Mouse (Mus musculus): ENCODE data around the gene Pi4kb. TPM values are rescaled to one million over a fixed set of nuclear protein-coding genes. Genes with fewer than 3 reads are reported as not detected.
A peak's percentile ranks its signal among the peaks of the same experiment; 100 is the strongest.
"Not testable (repeated sequence)": the region's sequence is repeated elsewhere in the genome, so short reads cannot be mapped to it uniquely, and the experiment has no call there.

Gene Pi4kb
- polyA plus RNA-seq, 2 experiments: 30.4 to 54.7 TPM

DNA sequence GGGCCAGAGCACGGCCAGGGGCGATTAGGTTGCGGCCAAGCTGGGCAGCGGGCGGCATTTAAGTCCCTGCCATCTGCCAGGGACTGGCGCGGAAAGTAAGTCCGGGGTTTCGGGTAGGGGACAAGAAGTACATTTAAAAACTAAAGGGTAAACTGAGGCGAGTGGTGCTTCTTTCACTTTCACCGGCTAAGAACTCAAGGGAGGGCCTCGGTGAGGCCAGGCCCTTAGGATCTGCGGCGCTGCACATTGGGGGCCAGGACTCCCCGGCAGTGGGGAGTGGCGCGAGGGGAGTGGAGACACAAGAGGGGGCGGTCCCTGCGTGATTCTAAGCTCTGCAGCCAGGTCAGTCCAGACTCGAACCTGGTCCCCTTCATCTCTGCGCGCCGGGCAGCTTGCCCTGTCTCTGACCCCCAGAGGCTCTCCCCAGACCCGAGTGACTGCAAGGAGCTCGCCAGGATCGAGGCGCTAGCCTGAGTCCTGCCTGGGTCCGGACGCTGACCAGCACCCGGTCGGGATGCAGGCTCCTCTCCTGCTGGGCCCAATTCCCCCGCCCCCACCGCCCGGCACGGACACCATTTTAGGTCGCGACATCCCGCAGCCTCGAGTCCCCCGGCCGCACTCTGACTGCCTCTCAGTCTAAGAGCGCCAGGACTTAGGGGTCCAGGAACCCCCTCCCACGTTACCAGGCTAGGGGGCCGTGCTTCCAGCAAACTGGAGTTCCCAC, 40.1 kb downstream of the Pi4kb start:
- peak overlapping the region; percentile 68; the same call in 1 of the 2 replicates for H3K27ac ChIP-seq (replicated peaks; ENCODE audit: low read depth, low read length)
- peak overlapping the region; percentile 83 for H3K4me3 ChIP-seq (replicated peaks; ENCODE audit: low read length)
- no peaks in the 10 kb centered on the region for H3K9me3 ChIP-seq (ENCODE audit: control insufficient read depth, low read length)
- 1% methylated on average over 37 of the region's 44 CpGs for WGBS
- H3K9ac ChIP-seq (ENCODE audit: low read depth, low read length, severe bottlenecking): peak overlapping the region; percentile 71
- H3K4me1 ChIP-seq (ENCODE audit: control insufficient read depth, insufficient read depth, low read length): peaks cover 18% of the 10 kb centered on the region; the same call in 1 of the 2 replicates
- ATAC-seq (ENCODE audit: low FRiP score, low read depth) (no peak), DNase-seq (ENCODE audit: low spot score) (peak; percentile 27)
- H3K4me2 ChIP-seq (replicated peaks; ENCODE audit: low read depth, low read length, severe bottlenecking): peak overlapping the region; percentile 91
- H3K27me3 ChIP-seq (ENCODE audit: control insufficient read depth, insufficient read depth, low read length): no peaks in the 10 kb centered on the region
- peaks cover 26% of the 10 kb centered on the region for H3K36me3 ChIP-seq (ENCODE audit: control insufficient read depth, insufficient read depth, low read length)
- TF ChIP-seq POLR2A (IDR thresholded peaks at IDR 0.05; ENCODE audit: borderline replicate concordance, extremely low read depth, insufficient read depth, insufficient read length): no peak

DNA sequence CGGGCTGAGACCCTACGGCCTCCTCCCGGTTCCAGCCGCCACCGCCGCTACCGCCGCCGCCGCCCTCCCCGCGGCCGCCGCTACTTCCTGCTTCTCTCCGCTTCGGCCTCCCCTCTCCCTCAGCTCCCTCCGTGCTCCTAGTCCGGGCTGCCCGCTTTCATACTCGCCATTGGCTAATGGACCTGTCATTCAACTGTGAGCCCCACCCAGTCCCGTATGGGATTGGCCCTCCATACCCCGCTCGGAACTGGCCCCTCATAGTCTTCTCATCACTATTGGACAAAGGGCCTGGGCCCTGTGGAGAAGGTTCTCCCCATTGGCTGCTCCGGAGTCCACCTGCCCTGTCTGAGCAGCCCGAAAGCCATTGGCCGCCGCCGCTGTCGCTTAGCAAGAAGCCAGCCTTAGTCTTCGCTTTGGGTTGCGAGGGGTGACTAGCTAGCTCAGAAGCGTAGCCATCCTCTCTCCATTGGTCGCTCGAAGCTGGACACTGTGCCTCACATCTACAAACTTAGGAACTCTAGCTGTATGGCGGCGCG, 40.9 kb downstream of the Pi4kb start, which contains the start of gene Zfp687:
Gene Zfp687, minus strand, starts transcription at position 112 of the 536 bp plus-strand sequence.
- peak within 1 kb of the TSS; percentile 71 for H3K9ac ChIP-seq (ENCODE audit: low read depth, low read length, severe bottlenecking)
- 0% methylated on average over 26 of the region's 37 CpGs for WGBS
- ATAC-seq (ENCODE audit: low FRiP score, low read depth): peak; percentile 98

DNA sequence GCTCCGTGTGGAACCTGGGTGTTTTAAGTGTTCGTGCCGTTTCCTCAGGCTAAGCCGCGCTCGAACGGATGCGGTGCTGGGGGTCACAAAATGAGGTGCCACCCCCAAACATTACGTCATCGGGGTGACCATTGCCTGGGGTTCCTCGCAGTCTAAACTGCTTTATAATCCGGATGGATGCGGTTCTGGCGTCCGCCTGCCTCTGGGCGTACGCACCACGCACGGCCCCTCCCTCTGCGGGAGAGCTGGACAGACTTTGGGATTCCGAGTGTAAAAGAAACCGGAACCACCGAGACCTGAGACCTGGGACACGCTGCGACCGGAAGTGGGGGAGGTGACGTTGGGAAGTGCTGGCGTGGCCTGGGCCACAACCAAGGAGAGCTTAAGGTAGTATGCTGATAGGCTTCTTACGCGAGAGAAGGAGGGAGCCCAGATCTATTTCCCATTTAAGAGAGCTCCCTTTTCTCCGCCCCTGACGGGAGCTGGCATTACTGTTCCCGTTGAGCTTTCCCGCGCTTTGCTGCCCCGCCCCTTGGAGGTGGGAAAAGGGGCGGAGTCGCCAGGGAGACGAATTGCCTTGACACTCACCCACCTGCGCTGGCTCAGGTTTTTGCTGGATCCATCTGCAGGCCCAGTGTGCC, 41.5 kb downstream of the Pi4kb start:
- no peaks in the 10 kb centered on the region for H3K9me3 ChIP-seq (ENCODE audit: control insufficient read depth, low read length)
- peak overlapping the region; percentile 83 for H3K4me3 ChIP-seq (replicated peaks; ENCODE audit: low read length)
- peak overlapping the region; percentile 91 for H3K4me2 ChIP-seq (replicated peaks; ENCODE audit: low read depth, low read length, severe bottlenecking)
- DNase-seq (ENCODE audit: low spot score) (peak; percentile 91), ATAC-seq (ENCODE audit: low FRiP score, low read depth) (peak; percentile 79)
- H3K4me1 ChIP-seq (ENCODE audit: control insufficient read depth, insufficient read depth, low read length): peaks cover 18% of the 10 kb centered on the region; the same call in 1 of the 2 replicates
- WGBS: under 1% methylated on average over 37 of the region's 40 CpGs
- H3K27me3 ChIP-seq (ENCODE audit: control insufficient read depth, insufficient read depth, low read length): no peaks in the 10 kb centered on the region
- TF ChIP-seq POLR2A (IDR thresholded peaks at IDR 0.05; ENCODE audit: borderline replicate concordance, extremely low read depth, insufficient read depth, insufficient read length): no peak
- peaks cover 14% of the 10 kb centered on the region for H3K36me3 ChIP-seq (ENCODE audit: control insufficient read depth, insufficient read depth, low read length)
- H3K27ac ChIP-seq (replicated peaks; ENCODE audit: low read depth, low read length): peak overlapping the region; percentile 96
- H3K9ac ChIP-seq (ENCODE audit: low read depth, low read length, severe bottlenecking): peak overlapping the region; percentile 54

More for the DNA sequence above, 40.9 kb downstream of the Pi4kb start, which contains the start of gene Zfp687:
- Histone ChIP-seq H3K4me3 (replicated peaks; ENCODE audit: low read length) (peak within 1 kb of the TSS; percentile 83), H3K9me3 (ENCODE audit: control insufficient read depth, low read length) (no peaks in the 10 kb centered on the region), H3K4me1 (ENCODE audit: control insufficient read depth, insufficient read depth, low read length) (peaks cover 18% of the 10 kb centered on the region; the same call in 1 of the 2 replicates), H3K36me3 (ENCODE audit: control insufficient read depth, insufficient read depth, low read length) (peaks cover 20% of the 10 kb centered on the region), H3K27me3 (ENCODE audit: control insufficient read depth, insufficient read depth, low read length) (no peaks in the 10 kb centered on the region), H3K27ac (replicated peaks; ENCODE audit: low read depth, low read length) (peak within 1 kb of the TSS; percentile 96), H3K4me2 (replicated peaks; ENCODE audit: low read depth, low read length, severe bottlenecking) (peak within 1 kb of the TSS; percentile 91)
- DNase-seq (ENCODE audit: low spot score): peak; percentile 99
- peak; percentile 76; the same call in 1 of the 2 replicates for TF ChIP-seq POLR2A (IDR thresholded peaks at IDR 0.05; ENCODE audit: borderline replicate concordance, extremely low read depth, insufficient read depth, insufficient read length)

DNA sequence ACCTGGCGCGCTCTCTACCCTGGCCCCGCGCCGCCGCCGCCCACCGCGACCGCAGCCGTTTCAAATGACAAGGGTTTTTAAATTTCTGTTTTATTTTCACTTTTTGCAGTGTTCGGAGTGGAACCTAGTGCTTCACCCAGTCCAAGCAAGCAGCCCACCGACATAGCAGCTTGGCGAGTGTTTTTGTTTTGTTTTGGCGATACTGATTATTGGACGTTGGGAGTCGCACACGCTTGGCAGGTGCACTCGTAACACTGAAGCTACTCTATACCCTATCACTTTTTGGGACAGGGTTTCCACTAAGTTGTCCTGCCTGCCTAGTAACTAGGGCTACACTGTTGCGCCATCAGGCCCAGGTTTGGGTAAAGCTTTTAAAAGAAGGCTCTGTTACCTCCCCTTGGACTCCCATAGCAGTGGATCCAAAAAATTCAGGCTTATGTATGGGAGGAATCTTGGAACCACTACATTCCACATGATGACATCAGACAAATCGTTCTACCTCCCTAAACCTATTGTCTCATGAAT, 42.1 kb downstream of the Pi4kb start:
- H3K9ac ChIP-seq (ENCODE audit: low read depth, low read length, severe bottlenecking): peak overlapping the region; percentile 54
- H3K9me3 ChIP-seq (ENCODE audit: control insufficient read depth, low read length): no peaks in the 10 kb centered on the region
- H3K27ac ChIP-seq (replicated peaks; ENCODE audit: low read depth, low read length): peak overlapping the region; percentile 96; the same call in 1 of the 2 replicates
- H3K4me2 ChIP-seq (replicated peaks; ENCODE audit: low read depth, low read length, severe bottlenecking): peak overlapping the region; percentile 91
- H3K27me3 ChIP-seq (ENCODE audit: control insufficient read depth, insufficient read depth, low read length): no peaks in the 10 kb centered on the region
- DNase-seq (ENCODE audit: low spot score) (no peak), ATAC-seq (ENCODE audit: low FRiP score, low read depth) (no peak)
- H3K4me3 ChIP-seq (replicated peaks; ENCODE audit: low read length): peak overlapping the region; percentile 83
- no peak for TF ChIP-seq POLR2A (IDR thresholded peaks at IDR 0.05; ENCODE audit: borderline replicate concordance, extremely low read depth, insufficient read depth, insufficient read length)
- peaks cover 8% of the 10 kb centered on the region for H3K36me3 ChIP-seq (ENCODE audit: control insufficient read depth, insufficient read depth, low read length)
- H3K4me1 ChIP-seq (ENCODE audit: control insufficient read depth, insufficient read depth, low read length): peaks cover 18% of the 10 kb centered on the region; the same call in 1 of the 2 replicates
- WGBS: 6% methylated on average over 20 of the region's 21 CpGs

DNA sequence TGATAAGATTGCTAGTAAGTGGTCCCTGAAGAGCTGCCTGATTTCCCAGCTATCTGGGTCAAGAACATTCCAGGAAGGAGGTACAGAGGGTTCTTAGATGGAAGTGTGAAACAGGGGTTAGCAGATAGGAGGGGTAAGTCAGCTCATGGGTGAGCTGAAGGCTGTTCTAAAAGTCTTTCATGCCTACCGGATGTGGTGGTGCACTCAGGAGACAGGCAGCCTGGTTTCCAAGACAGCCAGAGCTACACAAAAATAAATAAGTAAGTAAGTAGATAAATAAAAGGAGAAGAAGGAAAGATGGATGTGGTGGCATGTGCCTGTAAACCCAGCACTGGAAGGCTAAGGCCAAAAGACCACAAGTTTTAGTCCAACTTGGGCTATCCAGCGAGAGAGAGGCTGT, 44.2 kb downstream of the Pi4kb start:
- no peak overlapping the region for H3K27ac ChIP-seq (replicated peaks; ENCODE audit: low read depth, low read length)
- no peak overlapping the region for H3K4me2 ChIP-seq (replicated peaks; ENCODE audit: low read depth, low read length, severe bottlenecking)
- ATAC-seq (ENCODE audit: low FRiP score, low read depth) (no peak), DNase-seq (ENCODE audit: low spot score) (no peak)
- WGBS: 85% methylated on average over 2 of the region's 2 CpGs
- H3K9ac ChIP-seq (ENCODE audit: low read depth, low read length, severe bottlenecking): no peak overlapping the region
- no peaks in the 10 kb centered on the region for H3K27me3 ChIP-seq (ENCODE audit: control insufficient read depth, insufficient read depth, low read length)
- H3K36me3 ChIP-seq (ENCODE audit: control insufficient read depth, insufficient read depth, low read length): no peaks in the 10 kb centered on the region
- H3K4me1 ChIP-seq (ENCODE audit: control insufficient read depth, insufficient read depth, low read length): peaks cover 12% of the 10 kb centered on the region; the same call in 1 of the 2 replicates
- no peak for TF ChIP-seq POLR2A (IDR thresholded peaks at IDR 0.05; ENCODE audit: borderline replicate concordance, extremely low read depth, insufficient read depth, insufficient read length)
- H3K4me3 ChIP-seq (replicated peaks; ENCODE audit: low read length): no peak overlapping the region
- no peaks in the 10 kb centered on the region for H3K9me3 ChIP-seq (ENCODE audit: control insufficient read depth, low read length)

DNA sequence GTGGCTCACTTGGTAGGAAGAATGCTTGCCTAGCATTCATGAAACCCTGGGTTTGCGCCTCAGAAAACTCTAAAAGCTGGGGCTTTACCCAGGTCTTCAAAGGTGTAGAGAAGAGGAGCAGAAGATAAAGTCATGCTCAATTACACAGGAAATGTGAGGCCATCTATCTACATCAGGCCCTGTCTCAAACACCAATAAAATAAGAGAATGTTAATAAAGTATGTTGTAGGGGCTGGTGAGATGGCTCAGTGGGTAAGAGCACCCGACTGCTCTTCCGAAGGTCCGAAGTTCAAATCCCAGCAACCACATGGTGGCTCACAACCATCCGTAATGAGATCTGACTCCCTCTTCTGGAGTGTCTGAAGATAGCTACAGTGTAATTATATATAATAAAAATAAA, 46.4 kb downstream of the Pi4kb start:
- not testable (repeated sequence) for DNase-seq (ENCODE audit: low spot score); H3K4me3 ChIP-seq (replicated peaks; ENCODE audit: low read length); H3K27ac ChIP-seq (replicated peaks; ENCODE audit: low read depth, low read length); H3K4me1 ChIP-seq (ENCODE audit: control insufficient read depth, insufficient read depth, low read length); H3K36me3 ChIP-seq (ENCODE audit: control insufficient read depth, insufficient read depth, low read length); H3K4me2 ChIP-seq (replicated peaks; ENCODE audit: low read depth, low read length, severe bottlenecking); H3K9ac ChIP-seq (ENCODE audit: low read depth, low read length, severe bottlenecking); ATAC-seq (ENCODE audit: low FRiP score, low read depth); H3K27me3 ChIP-seq (ENCODE audit: control insufficient read depth, insufficient read depth, low read length); H3K9me3 ChIP-seq (ENCODE audit: control insufficient read depth, low read length)
- 86% methylated on average over 5 of the region's 5 CpGs for WGBS

Data from limb, embryonic 14.5 days (tissue).